Mouse (Mus musculus) stomach, postnatal 0 days (tissue): ENCODE data around the gene Csnk2b. TPM values are rescaled to one million over a fixed set of nuclear protein-coding genes. Genes with fewer than 3 reads are reported as not detected.
A peak's percentile ranks its signal among the peaks of the same experiment; 100 is the strongest.

Experiments
- ATAC-seq: fragments of 200-750 bp; cut with Nextera tagmentation; 2 replicates; pipeline ENCODE4 v1.8.0; 2017; ENCODE audit not compliant: low FRiP score, low TSS enrichment
- DNase-seq: peaks from one replicate; pipeline ENCODE4 v3.0.0-alpha.2; 2016; ENCODE audit warnings: low spot score
- H3K27ac ChIP-seq: fragments of 300-500 bp; sonication (generic); replicated peaks from 2 replicates; pipeline ENCODE4 v1.5.1; 2014; ENCODE audit warnings: mild to moderate bottlenecking, control low read depth
- H3K27me3 ChIP-seq: fragments of 300-500 bp; sonication (generic); 2 replicates; pipeline ENCODE4 v1.6.1; 2014; ENCODE audit warnings: low read length; ENCODE audit not compliant: control insufficient read depth, insufficient read depth
- H3K36me3 ChIP-seq: fragments of 300-500 bp; sonication (generic); 2 replicates; pipeline ENCODE4 v1.6.1; 2014; ENCODE audit warnings: low read length, mixed read lengths; ENCODE audit not compliant: control insufficient read depth, insufficient read depth
- H3K4me1 ChIP-seq: fragments of 300-500 bp; sonication (generic); replicated peaks from 2 replicates; pipeline ENCODE4 v1.6.1; 2014; ENCODE audit warnings: antibody characterized with exemption; ENCODE audit not compliant: control insufficient read depth, insufficient read depth
- H3K4me2 ChIP-seq: fragments of 300-500 bp; sonication (generic); replicated peaks from 2 replicates; pipeline ENCODE4 v1.6.1; 2014; ENCODE audit warnings: low read depth, mild to moderate bottlenecking, control low read depth, moderate library complexity
- H3K4me3 ChIP-seq: fragments of 300-500 bp; sonication (generic); 2 replicates; pipeline ENCODE4 v1.5.1; 2014; ENCODE audit warnings: low read depth, low read length, control low read depth
- H3K9ac ChIP-seq: fragments of 300-500 bp; sonication (generic); 2 replicates; pipeline ENCODE4 v1.6.1; 2014; ENCODE audit warnings: mild to moderate bottlenecking, low read length, control low read depth, mixed read lengths
- H3K9me3 ChIP-seq: fragments of 300-500 bp; sonication (generic); 2 replicates; pipeline ENCODE4 v1.6.1; 2016; ENCODE audit warnings: low read length; ENCODE audit not compliant: control insufficient read depth
- CTCF ChIP-seq: IDR thresholded peaks from 2 replicates; pipeline ENCODE4 v1.5.1; 2016; ENCODE audit warnings: antibody characterized with exemption, low read depth, mild to moderate bottlenecking, moderate library complexity
- EP300 ChIP-seq: optimal IDR thresholded peaks from 2 replicates; pipeline ENCODE3; 2016; ENCODE audit warnings: antibody characterized with exemption
- WGBS: fragments of 180-500 bp; shearing (Covaris S2); extraction: QIAGEN DNeasy Blood & Tissue Kit; methylation state at CpG from one replicate; pipeline ENCODE4 v1.1.7; 2014; 5-methylcytosine and 5-hydroxymethylcytosine counted together
- polyA plus RNA-seq: library from polyadenylated mRNA; unstranded; fragments of >200 nt; fragmentation: Nextera tagmentation; extraction: Ambion mirVana; gene quantifications from 2 replicates; pipeline ENCODE4 v1.2.1, GENCODE M21; 2015

The Csnk2b gene
- polyA plus RNA-seq, 1 experiment from 2014 or later: 323 TPM

- peak overlapping the region; percentile 52 for H3K4me2 ChIP-seq
- DNase-seq: no peak
- ATAC-seq: no peak
- WGBS: 40% methylated on average over 2 of the region's 2 CpGs
- peak overlapping the region; percentile 84 for H3K27ac ChIP-seq
- TF ChIP-seq CTCF: no peak
- no peak for TF ChIP-seq EP300
- H3K4me1 ChIP-seq: no peaks in the 10 kb centered on the region; the same call in 1 of the 2 replicates
- peak overlapping the region; percentile 41 for H3K9ac ChIP-seq
- no peaks in the 10 kb centered on the region for H3K36me3 ChIP-seq
- H3K9me3 ChIP-seq: no peaks in the 10 kb centered on the region
- H3K27me3 ChIP-seq: no peaks in the 10 kb centered on the region
- peak overlapping the region; percentile 22; the same call in 1 of the 2 replicates for H3K4me3 ChIP-seq
These were observed 44.6 kb downstream of the Csnk2b start for GRCm38 (mm10) chr17:35077285-35077684.

GRCm38 (mm10) chr17:35076507-35077176 lies 45.2 kb downstream of the Csnk2b start, which contains the start of gene Ly6g6e:
Gene Ly6g6e, plus strand, starts transcription at chr17:35076902.
- Histone ChIP-seq H3K27ac (peak within 1 kb of the TSS; percentile 84), H3K4me2 (peak within 1 kb of the TSS; percentile 52), H3K36me3 (no peaks in the 10 kb centered on the region), H3K27me3 (no peaks in the 10 kb centered on the region), H3K4me3 (peak within 1 kb of the TSS; percentile 22), H3K9me3 (no peaks in the 10 kb centered on the region), H3K9ac (peak within 1 kb of the TSS; percentile 41), H3K4me1 (no peaks in the 10 kb centered on the region; the same call in 1 of the 2 replicates)
- TF ChIP-seq CTCF (no peak), EP300 (no peak)
- DNase-seq: no peak
- no peak for ATAC-seq
- 29% methylated on average over 10 of the region's 10 CpGs for WGBS

- no peak overlapping the region for H3K4me2 ChIP-seq
- H3K4me3 ChIP-seq: no peak overlapping the region
- DNase-seq (no peak), ATAC-seq (no peak)
- TF ChIP-seq EP300 (no peak), CTCF (no peak)
- H3K27ac ChIP-seq: no peak overlapping the region
- H3K36me3 ChIP-seq: no peaks in the 10 kb centered on the region
- 56% methylated on average over 17 of the region's 17 CpGs for WGBS
- no peak overlapping the region for H3K9ac ChIP-seq
- H3K27me3 ChIP-seq: no peaks in the 10 kb centered on the region
- H3K4me1 ChIP-seq: no peaks in the 10 kb centered on the region
- no peaks in the 10 kb centered on the region for H3K9me3 ChIP-seq
These were observed 47.8 kb downstream of the Csnk2b start for GRCm38 (mm10) chr17:35074097-35074496.

GRCm38 (mm10) chr17:35071454-35071853 lies 50.4 kb downstream of the Csnk2b start:
- H3K4me1 ChIP-seq: no peaks in the 10 kb centered on the region
- H3K27ac ChIP-seq: no peak overlapping the region; the same call in 1 of the 2 replicates
- ATAC-seq (no peak), DNase-seq (no peak)
- TF ChIP-seq EP300 (no peak), CTCF (no peak)
- H3K36me3 ChIP-seq: no peaks in the 10 kb centered on the region
- no peak overlapping the region for H3K4me3 ChIP-seq
- 74% methylated on average over 9 of the region's 9 CpGs for WGBS
- no peak overlapping the region for H3K4me2 ChIP-seq
- no peaks in the 10 kb centered on the region for H3K9me3 ChIP-seq
- no peak overlapping the region for H3K9ac ChIP-seq
- H3K27me3 ChIP-seq: no peaks in the 10 kb centered on the region

- no peaks in the 10 kb centered on the region for H3K27me3 ChIP-seq
- DNase-seq (peak; percentile 68), ATAC-seq (no peak)
- no peaks in the 10 kb centered on the region for H3K36me3 ChIP-seq
- no peak overlapping the region for H3K9ac ChIP-seq
- 30% methylated on average over 6 of the region's 6 CpGs for WGBS
- H3K27ac ChIP-seq: peak overlapping the region; percentile 49; the same call in 1 of the 2 replicates
- no peaks in the 10 kb centered on the region for H3K4me1 ChIP-seq
- H3K4me2 ChIP-seq: no peak overlapping the region
- no peaks in the 10 kb centered on the region for H3K9me3 ChIP-seq
- H3K4me3 ChIP-seq: no peak overlapping the region
- no peak for TF ChIP-seq EP300
- TF ChIP-seq CTCF: peak; percentile 47
These were observed 51.2 kb downstream of the Csnk2b start for GRCm38 (mm10) chr17:35070556-35071229.
